ENCODE assay signal across 16 mouse cellular contexts in the genomic region with DNA sequence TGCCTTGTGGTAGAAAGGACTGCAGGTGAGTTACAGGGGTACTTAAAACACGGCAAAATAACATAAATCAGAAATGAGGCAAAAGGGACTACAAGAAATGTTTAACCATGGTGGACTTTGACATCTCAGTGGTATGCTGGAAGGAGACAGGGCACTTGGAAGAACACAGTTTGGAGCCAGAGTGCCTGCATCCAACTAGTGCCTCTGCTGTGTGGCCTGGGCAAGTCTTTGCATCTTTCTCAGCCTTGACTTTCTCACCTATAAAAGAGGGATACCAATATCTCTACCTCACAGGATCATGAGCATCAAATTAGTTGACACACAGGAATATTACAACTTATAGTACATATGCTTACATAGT. TPM values are rescaled to one million over a fixed set of nuclear protein-coding genes. Genes with fewer than 3 reads are reported as not detected.
DNase-seq lines count a peak whose midpoint lies in the region; ATAC-seq and TF ChIP-seq lines count a peak whose summit lies in the region.
"Had no signal": no experiment of that assay in that cellular context is flagged by ENCODE, and none has a peak within 500 bp of the region (broad histone marks: within the 10 kb centered on the region; RNA-seq: fewer than 3 reads in every experiment).

No protein-coding gene starts in this region.

- H3K9me3 ChIP-seq in heart, embryonic 14.5 days (ENCODE audit: control insufficient read depth, low read length): no peaks in the 10 kb centered on the region
- H3K9me3 ChIP-seq in kidney, embryonic 14.5 days (ENCODE audit: control insufficient read depth, low read length): no peaks in the 10 kb centered on the region
- H3K9me3 ChIP-seq in kidney, postnatal 0 days (replicated peaks; ENCODE audit: low read length): no peaks in the 10 kb centered on the region
- H3K9me3 ChIP-seq: forebrain, embryonic 10.5 days; liver, embryonic 12.5 days had no signal

- H3K27me3 ChIP-seq in heart, embryonic 14.5 days (ENCODE audit: control insufficient read depth, insufficient read depth, low read length): peaks cover 57% of the 10 kb centered on the region
- no peaks in the 10 kb centered on the region for H3K27me3 ChIP-seq in kidney, adult 2 months (replicated peaks; ENCODE audit: control insufficient read depth, insufficient read depth, low read length)
- peaks cover 64% of the 10 kb centered on the region for H3K27me3 ChIP-seq in kidney, embryonic 14.5 days (ENCODE audit: control insufficient read depth, insufficient read depth, low read length)
- H3K27me3 ChIP-seq in kidney, postnatal 0 days (ENCODE audit: insufficient read depth, low read length): peaks cover 34% of the 10 kb centered on the region

- H3K4me3 ChIP-seq in heart, embryonic 14.5 days (ENCODE audit: control insufficient read depth in 1 of 2, insufficient read depth in 1 of 2, low read depth in 1 of 2, low read length in 2 of 2): no peak overlapping the region
- no peak overlapping the region for H3K4me3 ChIP-seq in kidney, adult 2 months (ENCODE audit: insufficient read depth, low read depth, low read length)
- no peak overlapping the region for H3K4me3 ChIP-seq in kidney, embryonic 14.5 days (ENCODE audit: low read length)
- H3K4me3 ChIP-seq in kidney, postnatal 0 days (replicated peaks; ENCODE audit: low read depth, low read length): no peak overlapping the region
- H3K4me3 ChIP-seq: forebrain, embryonic 10.5 days; liver, embryonic 12.5 days had no signal

- ATAC-seq in heart, embryonic 14.5 days (ENCODE audit: insufficient number of reproducible peaks, insufficient read depth, low FRiP score, low read depth): no peak
- no peak for ATAC-seq in kidney, embryonic 14.5 days (ENCODE audit: low FRiP score, low TSS enrichment)
- no peak for ATAC-seq in kidney, postnatal 0 days (replicated peaks; ENCODE audit: low FRiP score, low read depth)
- ATAC-seq: liver, embryonic 12.5 days had no signal

- TF ChIP-seq CTCF in kidney, adult 2 months (conservative IDR thresholded peaks at IDR 0.05; ENCODE audit: insufficient read depth, insufficient read length, low read depth, low read length): no peak
- TF ChIP-seq CTCF in kidney, postnatal 0 days (IDR thresholded peaks at IDR 0.05; ENCODE audit: low read depth): no peak

- H3K27ac ChIP-seq in heart, embryonic 14.5 days (replicated peaks in 1 of 2; ENCODE audit: control insufficient read depth in 1 of 2, insufficient read depth in 1 of 2, low read depth in 2 of 2, low read length in 2 of 2): peak overlapping the region; percentile 19 to 89; a peak in 2 of 4 replicates
- H3K27ac ChIP-seq in kidney, adult 2 months (ENCODE audit: insufficient read depth, low read depth, low read length): peak overlapping the region; percentile 97
- H3K27ac ChIP-seq in kidney, embryonic 14.5 days (ENCODE audit: low read depth, low read length): no peak overlapping the region
- peak overlapping the region; percentile 77; the same call in 1 of the 2 replicates for H3K27ac ChIP-seq in kidney, postnatal 0 days
- H3K27ac ChIP-seq: forebrain, embryonic 10.5 days; liver, embryonic 12.5 days had no signal

- 0 out of 2 replicates have a peak overlapping the region, but pooled peaks have one; percentile 40 for H3K9ac ChIP-seq in heart, embryonic 14.5 days (ENCODE audit: low read length)
- no peak overlapping the region for H3K9ac ChIP-seq in kidney, embryonic 14.5 days (ENCODE audit: low read depth, low read length)
- no peak overlapping the region for H3K9ac ChIP-seq in kidney, postnatal 0 days (ENCODE audit: low read depth, low read length)
- H3K9ac ChIP-seq: liver, embryonic 12.5 days; lung, embryonic 14.5 days had no signal

- peak overlapping the region; percentile 92 for H3K4me2 ChIP-seq in heart, embryonic 14.5 days (ENCODE audit: low read length)
- H3K4me2 ChIP-seq in kidney, embryonic 14.5 days (replicated peaks; ENCODE audit: low read depth, low read length): no peak overlapping the region
- no peak overlapping the region for H3K4me2 ChIP-seq in kidney, postnatal 0 days (ENCODE audit: low read length)
- H3K4me2 ChIP-seq: liver, embryonic 12.5 days; lung, embryonic 14.5 days had no signal

- no peak for DNase-seq in heart, postnatal 4 days
- peak; percentile 88 for DNase-seq in kidney, adult 2 months
- DNase-seq in kidney, adult 8-10 months: peak; percentile 65 to 81
- no peak for DNase-seq in kidney, postnatal 0 days (ENCODE audit: low spot score)
- DNase-seq in left cerebral cortex, adult 9 months (ENCODE audit: low spot score in 2 of 2): no peak
- DNase-seq: adrenal gland, postnatal 36 days; cerebellum, adult 2 months; gastrocnemius, postnatal 10 days; lung, embryonic 14.5 days; lung, postnatal 4 days; thymus, postnatal 25 days had no signal

- WGBS in heart, embryonic 14.5 days: 52% methylated on average over 1 of the region's 1 CpGs
- WGBS in kidney, adult 2 months: 58% methylated on average over 1 of the region's 1 CpGs
- 24% methylated on average over 1 of the region's 1 CpGs for WGBS in kidney, embryonic 14.5 days
- 37% methylated on average over 1 of the region's 1 CpGs for WGBS in kidney, postnatal 0 days

- TF ChIP-seq POLR2A in kidney, adult 2 months (IDR thresholded peaks at IDR 0.05; ENCODE audit: low read depth, low read length): no peak

- peaks cover 25 to 39% of the 10 kb centered on the region in 2 experiments for H3K4me1 ChIP-seq in heart, embryonic 14.5 days (ENCODE audit: control insufficient read depth in 2 of 2, insufficient read depth in 2 of 2, low read length in 2 of 2)
- peaks cover 19% of the 10 kb centered on the region for H3K4me1 ChIP-seq in kidney, adult 2 months (ENCODE audit: control insufficient read depth, insufficient read depth, low read length)
- peaks cover 21% of the 10 kb centered on the region; the same call in 1 of the 2 replicates for H3K4me1 ChIP-seq in kidney, embryonic 14.5 days (ENCODE audit: control insufficient read depth, insufficient read depth, low read length)
- H3K4me1 ChIP-seq in kidney, postnatal 0 days (replicated peaks; ENCODE audit: insufficient read depth, low read length): peaks cover 21% of the 10 kb centered on the region

- H3K36me3 ChIP-seq in heart, embryonic 14.5 days (ENCODE audit: control insufficient read depth, insufficient read depth, low read length): no peaks in the 10 kb centered on the region
- H3K36me3 ChIP-seq in kidney, adult 2 months (ENCODE audit: control insufficient read depth, insufficient read depth, low read length): no peaks in the 10 kb centered on the region
- no peaks in the 10 kb centered on the region for H3K36me3 ChIP-seq in kidney, embryonic 14.5 days (ENCODE audit: control insufficient read depth, insufficient read depth, low read length)
- H3K36me3 ChIP-seq in kidney, postnatal 0 days (ENCODE audit: insufficient read depth, low read length): no peaks in the 10 kb centered on the region
- H3K36me3 ChIP-seq: forebrain, embryonic 10.5 days; G1E; liver, embryonic 12.5 days had no signal

RNA-seq across cellular contexts. Expression of a gene that starts 12.0 kb away (rescaled TPM):
- polyA plus RNA-seq in heart, embryonic 14.5 days (2014; fragmentation: Nextera tagmentation; extraction: Ambion mirVana): 10.6 and 11.5 TPM in 2 replicates
- 100 to 1,000 TPM in 1 of 2 experiments, 10 to 100 TPM in 1; 85.3 to 101 TPM for total RNA-seq in heart, postnatal 4 days (2021)
- 24.4 and 33.1 TPM in 2 replicates for polyA plus RNA-seq in kidney, adult 2 months (2012; rRNA removed)
- polyA plus RNA-seq in kidney, embryonic 14.5 days (2014; fragmentation: Nextera tagmentation; extraction: Ambion mirVana): 8.5 and 10.2 TPM in 2 replicates
- polyA plus RNA-seq in kidney, postnatal 0 days (2015; fragmentation: Nextera tagmentation; extraction: Ambion mirVana): 11.0 and 11.8 TPM in 2 replicates
- polyA plus RNA-seq: G1E had no signal

RNA-seq across cellular contexts. Expression of a gene that starts 43.3 kb away (rescaled TPM):
- 0.65 and 1.0 TPM in 2 replicates for polyA plus RNA-seq in heart, embryonic 14.5 days (2014; fragmentation: Nextera tagmentation; extraction: Ambion mirVana)
- total RNA-seq in heart, postnatal 4 days (2021): 1 to 10 TPM; 1.2 TPM
- polyA plus RNA-seq in kidney, adult 2 months (2012; rRNA removed): 0.83 and 2.2 TPM in 2 replicates
- 0.41 and 1.5 TPM in 2 replicates for polyA plus RNA-seq in kidney, embryonic 14.5 days (2014; fragmentation: Nextera tagmentation; extraction: Ambion mirVana)
- polyA plus RNA-seq in kidney, postnatal 0 days (2015; fragmentation: Nextera tagmentation; extraction: Ambion mirVana): 0.21 and 0.23 TPM in 2 replicates

Comparison
In these comparisons a context has a peak if more than half of its experiments do, and no peak if none do; other contexts are left out.
1. DNase-seq: peak in kidney, adult 2 months (single experiment) and kidney, adult 8-10 months (2 of 2); none in heart, postnatal 4 days (single experiment), kidney, postnatal 0 days (single experiment) and left cerebral cortex, adult 9 months (0 of 2).